Mouse (Mus musculus) adrenal gland, adult 8-10 months (tissue): Measurements from ENCODE around the gene Rnf148. TPM values are rescaled to one million over a fixed set of nuclear protein-coding genes. Genes with fewer than 3 reads are reported as not detected.

Experiments
- DNase-seq: peaks from one replicate; pipeline ENCODE4 v3.0.0; 2022
- total RNA-seq, 4 experiments: library from RNA; stranded (reverse); gene quantifications; 2 replicates each; pipeline ENCODE4 v1.2.4; 2022

The Rnf148 gene
- not detected for total RNA-seq

- no peak for DNase-seq
These were observed at the start of gene Rnf148 for GRCm38 (mm10) chr6:23655036-23655435. Gene Rnf148, minus strand, starts transcription at chr6:23655136.

- DNase-seq = no peak
These were observed 45.9 kb upstream of the Rnf148 start for GRCm38 (mm10) chr6:23700879-23701278.

GRCm38 (mm10) chr6:23678172-23678571, 23.2 kb upstream of the Rnf148 start:
- DNase-seq = no peak

- no peak for DNase-seq
These were observed 4.7 kb downstream of the Rnf148 start, which contains the start of gene Rnf133 for GRCm38 (mm10) chr6:23650205-23650604. Gene Rnf133, minus strand, starts transcription at chr6:23650305.

- DNase-seq = no peak
These were observed 6.2 kb downstream of the Rnf148 start for GRCm38 (mm10) chr6:23648732-23649131.

GRCm38 (mm10) chr6:23647627-23648247, 7.2 kb downstream of the Rnf148 start:
- DNase-seq = no peak

GRCm38 (mm10) chr6:23637081-23637480, 17.9 kb downstream of the Rnf148 start:
- DNase-seq = peak; percentile 35

- DNase-seq = no peak
These were observed 19.7 kb downstream of the Rnf148 start for GRCm38 (mm10) chr6:23635208-23635607.

GRCm38 (mm10) chr6:23634016-23634415, 20.9 kb downstream of the Rnf148 start:
- DNase-seq = no peak

- no peak for DNase-seq
These were observed 24.5 kb downstream of the Rnf148 start for GRCm38 (mm10) chr6:23630465-23630864.

Other genes starting within 250 kb of the Rnf148 start
- gene Rnf133, start 4.8 kb downstream of the Rnf148 start, total RNA-seq = under 1 TPM in 1 of 4 experiments, not detected in 3; 0.21 TPM
- gene Cadps2, start 184.3 kb upstream of the Rnf148 start, total RNA-seq = 10 to 100 TPM in 2 of 4 experiments, 1 to 10 TPM in 2; 1.6 to 11.2 (median 6.4) TPM